Mouse (Mus musculus): ENCODE measurements around the gene Ift46. TPM values are rescaled to one million over a fixed set of nuclear protein-coding genes. Genes with fewer than 3 reads are reported as not detected.

Ift46 gene
- 38.9 and 67.5 TPM in 2 replicates for polyA plus RNA-seq (2012; rRNA removed)

DNA sequence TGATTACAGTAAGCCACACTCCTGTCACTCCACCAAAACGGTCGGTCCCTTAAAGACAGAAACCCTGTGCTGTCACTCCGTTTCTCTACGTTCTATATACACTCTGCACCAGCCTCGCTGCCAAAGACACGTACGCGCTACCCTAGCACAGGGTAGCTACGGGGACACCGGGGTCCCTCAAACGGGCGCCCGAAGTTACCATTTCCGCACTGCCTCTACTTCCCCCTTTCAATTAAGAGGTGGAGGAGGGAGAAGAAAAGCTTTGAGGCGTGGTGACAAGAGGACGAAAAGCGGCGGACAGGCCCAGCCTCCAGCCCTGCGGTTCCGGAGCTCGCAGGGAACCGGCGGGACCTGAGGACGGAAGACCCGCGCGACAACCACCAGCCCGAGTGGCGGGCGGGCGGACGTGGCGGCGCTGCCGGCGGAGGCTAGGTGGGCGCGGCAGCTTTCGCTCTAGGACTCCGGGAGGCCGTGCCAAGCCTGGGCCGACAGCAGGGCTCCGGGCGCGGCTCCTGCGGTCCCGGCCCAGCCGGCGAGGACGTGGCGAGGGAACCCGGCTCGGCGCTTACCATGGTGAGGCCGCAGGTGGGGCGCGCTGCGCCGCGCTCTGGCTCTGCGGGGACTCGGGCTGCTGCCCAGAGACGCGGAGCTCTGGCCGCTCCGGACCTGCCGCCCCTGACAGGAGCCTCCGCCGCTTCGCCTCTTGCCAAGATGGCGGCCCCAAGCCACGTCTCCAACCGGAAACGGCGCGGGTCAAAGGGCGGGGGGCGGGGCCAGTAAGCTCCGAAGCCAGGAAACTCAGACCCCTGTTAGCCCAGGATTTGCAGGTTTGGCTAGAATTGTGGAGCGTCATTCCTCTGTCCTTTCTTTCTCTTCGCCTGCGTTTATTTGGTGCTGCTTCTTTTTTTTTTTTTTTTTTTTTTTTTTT lies at the start of gene Ift46, which contains the start of gene Arcn1:
Gene Ift46, plus strand, starts transcription at position 808 of the 928 bp plus-strand sequence.
Gene Arcn1, minus strand, starts transcription at position 745 of the 928 bp plus-strand sequence.
- TF ChIP-seq POLR2A (IDR thresholded peaks at IDR 0.05; ENCODE audit: borderline replicate concordance, extremely low read depth, low read depth, low read length) (peak; percentile 80), CTCF (IDR thresholded peaks at IDR 0.05; ENCODE audit: insufficient read depth, low read length) (no peak)

DNA sequence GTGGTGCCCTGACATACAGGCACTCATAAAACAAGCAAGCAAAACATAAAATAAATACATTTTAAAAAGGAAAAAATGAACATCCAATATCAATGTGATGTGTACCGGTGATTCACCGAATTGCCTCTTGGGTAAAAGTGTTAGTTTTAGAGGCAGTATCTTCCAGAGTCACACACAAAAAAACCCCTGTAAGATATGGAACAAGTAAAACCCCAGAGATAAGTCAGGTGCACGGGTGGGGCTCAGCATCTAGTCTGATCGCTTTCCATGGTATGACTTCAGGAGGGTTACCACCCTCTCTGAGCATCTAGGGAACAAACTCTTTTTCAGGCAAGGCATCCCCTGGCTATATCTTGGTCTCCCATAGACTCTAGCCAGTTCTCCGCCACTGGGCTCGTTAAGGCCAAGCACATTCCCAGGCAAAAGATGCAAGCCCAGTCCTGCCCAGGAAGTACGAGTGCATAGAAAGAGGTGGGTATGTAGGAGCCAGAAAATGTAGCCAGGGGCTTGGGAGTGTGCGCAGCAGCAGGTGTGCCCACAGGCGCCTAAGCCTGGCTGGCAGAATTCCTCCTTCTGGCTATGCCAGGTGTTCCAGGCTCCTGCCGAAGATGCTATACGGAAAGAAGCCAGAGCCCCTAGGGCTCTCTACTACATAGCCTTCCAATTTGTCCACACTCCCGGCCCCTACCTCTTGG lies 48.6 kb upstream of the Ift46 start:
- 87% methylated on average over 12 of the region's 12 CpGs for WGBS
- no peak for DNase-seq
- peaks cover 24% of the 10 kb centered on the region for H3K4me1 ChIP-seq (ENCODE audit: control insufficient read depth, insufficient read depth, low read length)
- no peak overlapping the region for H3K4me3 ChIP-seq (replicated peaks; ENCODE audit: extremely low read depth, low read depth, low read length)
- TF ChIP-seq CTCF (IDR thresholded peaks at IDR 0.05; ENCODE audit: insufficient read depth, low read length), result no peak
- TF ChIP-seq POLR2A (IDR thresholded peaks at IDR 0.05; ENCODE audit: borderline replicate concordance, extremely low read depth, low read depth, low read length), result no peak

More for the DNA sequence above, at the start of gene Ift46, which contains the start of gene Arcn1:
- H3K4me1 ChIP-seq (ENCODE audit: control insufficient read depth, insufficient read depth, low read length), result peaks cover 11% of the 10 kb centered on the region
- under 1% methylated on average over 82 of the region's 82 CpGs for WGBS
- peak within 1 kb of the TSS; percentile 78 for H3K4me3 ChIP-seq (replicated peaks; ENCODE audit: extremely low read depth, low read depth, low read length)
- DNase-seq, result peak; percentile 85

DNA sequence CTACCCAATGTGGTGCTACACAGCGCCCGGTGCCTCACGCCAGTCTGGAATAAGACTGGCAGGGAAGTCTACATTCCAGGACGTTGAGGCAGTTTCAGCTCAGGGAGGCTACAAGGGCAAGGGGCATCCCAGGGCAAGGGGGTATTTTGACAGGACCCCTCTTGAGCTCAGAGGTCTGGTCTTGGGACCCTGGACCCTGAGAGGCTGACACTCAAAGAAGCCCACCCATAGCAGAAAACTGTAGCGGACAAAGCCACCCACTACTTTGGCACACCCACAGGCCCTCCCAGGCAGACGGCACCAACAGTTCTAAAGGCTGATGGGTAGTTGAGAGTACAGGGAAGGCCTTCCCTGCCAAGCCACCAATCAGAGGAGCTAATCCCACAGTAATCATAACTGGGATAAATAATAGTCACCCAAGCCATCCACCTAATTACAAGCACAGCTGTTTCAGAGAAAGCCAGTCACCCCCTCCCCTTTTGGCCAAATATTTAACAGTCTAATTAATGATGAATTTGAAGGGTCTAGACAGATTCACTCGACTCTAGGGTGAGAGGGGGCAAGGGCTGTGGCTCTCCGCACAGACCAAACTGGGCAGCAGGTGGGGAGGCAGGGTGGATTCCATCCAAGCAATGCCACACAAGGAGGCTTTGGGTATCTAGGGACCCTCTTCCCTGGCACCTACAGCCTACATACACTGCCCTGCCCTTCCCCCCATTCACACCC lies 47.9 kb upstream of the Ift46 start:
- DNase-seq, result no peak
- Histone ChIP-seq H3K4me3 (replicated peaks; ENCODE audit: extremely low read depth, low read depth, low read length) (no peak overlapping the region), H3K4me1 (ENCODE audit: control insufficient read depth, insufficient read depth, low read length) (peaks cover 27% of the 10 kb centered on the region)
- TF ChIP-seq POLR2A (IDR thresholded peaks at IDR 0.05; ENCODE audit: borderline replicate concordance, extremely low read depth, low read depth, low read length) (no peak), CTCF (IDR thresholded peaks at IDR 0.05; ENCODE audit: insufficient read depth, low read length) (no peak)
- 65% methylated on average over 8 of the region's 8 CpGs for WGBS

DNA sequence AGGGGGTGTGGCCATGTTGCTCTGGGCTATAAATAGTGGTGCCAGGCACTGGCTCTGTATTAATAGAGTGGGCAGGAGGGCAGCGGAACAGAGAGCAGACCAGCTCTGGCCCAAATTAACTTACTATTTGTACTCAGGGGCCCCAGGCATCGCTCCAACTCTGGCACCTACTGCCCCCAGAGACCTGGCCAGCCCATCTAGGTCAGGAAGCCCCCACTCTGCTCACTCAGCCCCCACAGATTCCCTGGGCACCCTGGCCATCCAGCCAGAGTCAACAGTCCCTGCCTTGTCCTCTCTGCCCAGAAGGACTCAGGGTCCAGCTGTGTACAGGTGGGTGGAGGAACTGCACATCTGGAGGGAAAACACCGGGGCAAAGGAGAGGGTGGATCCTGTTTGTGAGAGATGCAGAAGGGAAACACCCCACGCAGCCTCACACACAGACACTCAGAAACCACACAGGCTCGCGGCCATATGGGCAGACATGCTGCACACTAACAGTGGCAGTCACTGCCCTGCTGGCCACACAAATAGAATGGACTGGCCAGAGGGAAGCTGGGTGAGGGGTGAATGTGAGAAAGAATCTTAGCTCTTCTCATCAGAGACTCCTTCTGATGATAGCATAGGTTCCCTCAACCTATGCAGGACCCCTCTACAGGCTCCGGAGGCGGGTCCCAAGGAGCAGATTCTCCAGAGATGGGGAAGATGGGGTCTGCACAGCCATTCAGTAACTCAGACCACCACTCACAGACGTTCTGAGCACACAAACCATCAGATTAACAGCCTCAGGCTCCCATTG lies 47.2 kb upstream of the Ift46 start:
- no peak for DNase-seq
- Histone ChIP-seq H3K4me3 (replicated peaks; ENCODE audit: extremely low read depth, low read depth, low read length) (peak overlapping the region; percentile 36), H3K4me1 (ENCODE audit: control insufficient read depth, insufficient read depth, low read length) (peaks cover 30% of the 10 kb centered on the region)
- WGBS, result 26% methylated on average over 9 of the region's 9 CpGs
- TF ChIP-seq CTCF (IDR thresholded peaks at IDR 0.05; ENCODE audit: insufficient read depth, low read length), result no peak
- no peak for TF ChIP-seq POLR2A (IDR thresholded peaks at IDR 0.05; ENCODE audit: borderline replicate concordance, extremely low read depth, low read depth, low read length)

DNA sequence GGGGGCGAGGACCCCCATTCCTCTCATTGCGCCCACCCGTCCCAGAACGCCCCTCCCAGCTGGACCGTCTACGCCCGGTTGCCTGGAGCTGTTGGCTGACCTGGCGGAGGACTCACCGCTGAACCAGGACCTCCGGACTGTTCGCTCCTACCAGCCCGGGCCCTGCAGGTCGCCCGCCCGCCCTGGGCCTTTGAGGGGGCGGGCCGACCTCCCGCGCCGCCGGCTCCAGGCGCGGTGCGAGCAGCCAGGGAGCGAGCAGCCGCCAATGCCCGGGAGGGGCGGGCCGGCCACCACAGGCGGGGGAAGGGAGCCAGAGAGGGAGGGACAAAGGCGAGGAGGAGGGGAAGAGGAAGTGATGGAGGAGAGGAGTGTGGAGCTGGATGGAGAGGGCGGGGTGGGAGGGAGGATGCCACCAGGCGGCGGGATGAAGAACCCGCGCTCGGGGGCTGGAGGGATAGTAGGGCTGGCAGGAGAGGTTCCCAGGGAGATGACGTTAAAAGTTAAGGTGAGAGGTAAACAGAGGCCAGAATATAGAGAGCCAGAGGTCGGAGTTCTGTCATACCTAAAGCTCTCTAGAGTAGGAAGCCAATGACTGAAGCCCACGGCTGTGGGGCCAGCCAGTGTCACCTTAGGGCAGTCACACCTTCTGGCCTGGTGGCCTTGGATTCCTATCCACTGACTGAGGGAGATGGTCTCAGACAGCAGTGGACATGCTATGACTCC lies 46.4 kb upstream of the Ift46 start:
- TF ChIP-seq CTCF (IDR thresholded peaks at IDR 0.05; ENCODE audit: insufficient read depth, low read length) (0 out of 2 replicates have a peak, but pooled peaks have one; percentile 13), POLR2A (IDR thresholded peaks at IDR 0.05; ENCODE audit: borderline replicate concordance, extremely low read depth, low read depth, low read length) (no peak)
- DNase-seq, result peak; percentile 85
- H3K4me3 ChIP-seq (replicated peaks; ENCODE audit: extremely low read depth, low read depth, low read length), result peak overlapping the region; percentile 36
- 3% methylated on average over 40 of the region's 40 CpGs for WGBS
- H3K4me1 ChIP-seq (ENCODE audit: control insufficient read depth, insufficient read depth, low read length), result peaks cover 30% of the 10 kb centered on the region

DNA sequence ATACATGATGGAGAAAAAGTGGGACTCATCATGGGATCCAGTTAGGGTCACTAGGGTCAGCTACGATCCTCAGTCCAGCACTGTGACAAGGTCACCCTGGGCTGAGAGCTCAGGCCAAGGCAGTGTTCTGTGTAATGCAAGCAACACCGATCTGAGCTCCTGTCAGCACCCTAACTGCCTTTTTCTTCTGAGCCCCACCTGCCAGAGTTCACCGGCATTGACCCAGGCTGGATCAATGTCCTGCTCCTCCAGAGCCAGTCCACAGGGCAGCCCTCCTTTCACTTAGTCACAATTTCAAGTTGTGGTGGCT lies 45.9 kb upstream of the Ift46 start:
- Histone ChIP-seq H3K4me1 (ENCODE audit: control insufficient read depth, insufficient read depth, low read length) (peaks cover 31% of the 10 kb centered on the region), H3K4me3 (replicated peaks; ENCODE audit: extremely low read depth, low read depth, low read length) (no peak overlapping the region)
- WGBS, result 82% methylated on average over 3 of the region's 3 CpGs
- TF ChIP-seq CTCF (IDR thresholded peaks at IDR 0.05; ENCODE audit: insufficient read depth, low read length), result no peak
- no peak for TF ChIP-seq POLR2A (IDR thresholded peaks at IDR 0.05; ENCODE audit: borderline replicate concordance, extremely low read depth, low read depth, low read length)
- DNase-seq, result no peak

DNA sequence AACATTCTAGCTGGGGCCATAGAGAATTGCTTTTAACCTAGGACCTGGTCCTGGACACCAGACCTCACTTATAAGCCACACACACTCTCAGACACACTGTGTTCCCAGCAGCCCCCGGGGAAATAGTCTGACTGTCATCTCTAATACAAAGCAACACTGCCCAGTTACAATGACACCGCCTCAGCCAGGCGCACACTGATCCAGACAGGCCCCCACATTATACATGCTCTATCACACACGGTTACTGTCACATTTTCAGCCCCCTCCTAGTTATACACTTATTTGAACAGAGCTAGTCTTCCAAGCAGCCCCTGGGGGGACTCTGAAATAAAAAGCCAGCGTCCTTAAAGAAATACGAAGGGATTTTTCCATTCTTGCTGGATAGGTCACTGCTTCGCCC lies 45.1 kb upstream of the Ift46 start:
- Histone ChIP-seq H3K4me3 (replicated peaks; ENCODE audit: extremely low read depth, low read depth, low read length) (no peak overlapping the region), H3K4me1 (ENCODE audit: control insufficient read depth, insufficient read depth, low read length) (peaks cover 33% of the 10 kb centered on the region)
- WGBS, result 53% methylated on average over 7 of the region's 7 CpGs
- no peak for DNase-seq
- TF ChIP-seq CTCF (IDR thresholded peaks at IDR 0.05; ENCODE audit: insufficient read depth, low read length), result no peak
- TF ChIP-seq POLR2A (IDR thresholded peaks at IDR 0.05; ENCODE audit: borderline replicate concordance, extremely low read depth, low read depth, low read length), result no peak

DNA sequence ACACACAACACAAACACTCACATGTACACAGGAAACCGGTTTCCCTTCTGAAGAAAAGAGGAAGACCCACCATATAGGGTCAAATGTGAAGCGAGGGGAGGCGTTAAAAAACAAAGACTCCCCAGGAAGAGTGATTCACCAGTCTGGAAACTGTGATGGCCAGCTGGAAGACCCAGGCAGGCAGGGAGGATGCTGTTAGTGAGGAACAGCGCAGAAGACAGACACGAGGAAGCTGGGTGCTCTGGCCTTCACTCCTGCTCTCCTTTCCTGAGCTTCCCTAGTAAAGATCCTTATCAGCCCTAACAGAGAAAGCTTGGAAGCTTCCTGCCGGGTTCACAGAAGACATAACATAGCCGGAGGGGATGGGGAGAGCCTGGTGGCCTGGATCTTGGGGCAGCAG lies 44.7 kb upstream of the Ift46 start:
- 24% methylated on average over 7 of the region's 7 CpGs for WGBS
- no peak for TF ChIP-seq POLR2A (IDR thresholded peaks at IDR 0.05; ENCODE audit: borderline replicate concordance, extremely low read depth, low read depth, low read length)
- TF ChIP-seq CTCF (IDR thresholded peaks at IDR 0.05; ENCODE audit: insufficient read depth, low read length), result no peak
- no peak for DNase-seq
- no peak overlapping the region for H3K4me3 ChIP-seq (replicated peaks; ENCODE audit: extremely low read depth, low read depth, low read length)
- H3K4me1 ChIP-seq (ENCODE audit: control insufficient read depth, insufficient read depth, low read length), result peaks cover 33% of the 10 kb centered on the region

All from lung, adult 2 months (tissue).